Mouse (Mus musculus) spleen, adult 2 months (tissue): Measurements from ENCODE around the gene Car4.

Experiments
- CTCF ChIP-seq: fragments of 200-500 bp; IDR thresholded peaks from 2 replicates; pipeline ENCODE4 v1.5.1; 2011; ENCODE audit warnings: mild to moderate bottlenecking, inconsistent platforms; ENCODE audit not compliant: insufficient read depth, insufficient read length, insufficient replicate concordance; ENCODE audit errors: extremely low read depth
- POLR2A ChIP-seq: fragments of 200-500 bp; IDR thresholded peaks from 2 replicates; pipeline ENCODE4 v1.6.1; 2011; ENCODE audit warnings: low read depth, low read length, inconsistent platforms

- TF ChIP-seq CTCF (no peak), POLR2A (no peak)
Observed at GRCm38 (mm10) chr11:84968775-84969174, 11.2 kb downstream of the Car4 start.
